Mouse (Mus musculus): ENCODE results near the gene Agbl3.

DNA sequence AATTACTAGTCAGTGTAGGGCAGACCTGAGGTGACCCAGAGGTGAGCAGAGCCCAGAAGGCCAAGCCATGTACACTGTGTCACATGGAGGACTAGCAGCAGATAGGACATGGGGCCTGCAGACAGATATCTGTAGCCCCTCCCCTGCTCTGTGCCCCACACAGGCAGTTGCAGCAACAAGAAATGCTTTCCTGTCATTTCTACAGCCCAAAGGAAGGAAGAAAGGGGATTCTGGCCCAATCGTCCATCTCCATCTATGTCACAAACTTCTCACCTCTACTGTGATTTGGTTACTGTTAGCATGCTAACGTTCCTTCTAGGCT, 96.6 kb downstream of the Agbl3 start:
- TF ChIP-seq POLR2A (IDR thresholded peaks at IDR 0.05; ENCODE audit: low read depth, low read length) (no peak), CTCF (conservative IDR thresholded peaks at IDR 0.05; ENCODE audit: insufficient read depth, insufficient read length, low read depth, low read length) (no peak)
